Mouse (Mus musculus): Measurements from ENCODE around the gene Sec61a1. TPM values are rescaled to one million over a fixed set of nuclear protein-coding genes. Genes with fewer than 3 reads are reported as not detected.

Gene Sec61a1
- polyA plus RNA-seq, 1 experiment from 2014 or later = 157 TPM

- Histone ChIP-seq H3K27me3 (ENCODE audit: control insufficient read depth, insufficient read depth, low read length) (no peaks in the 10 kb centered on the region; the same call in 1 of the 2 replicates), H3K9ac (replicated peaks; ENCODE audit: low read length) (no peak overlapping the region), H3K9me3 (ENCODE audit: control insufficient read depth, low read length) (no peaks in the 10 kb centered on the region), H3K27ac (replicated peaks; ENCODE audit: low read depth, low read length) (no peak overlapping the region), H3K4me3 (replicated peaks; ENCODE audit: low read depth, low read length) (no peak overlapping the region), H3K36me3 (ENCODE audit: control insufficient read depth, insufficient read depth, low read length) (peaks cover 65% of the 10 kb centered on the region), H3K4me2 (ENCODE audit: low read length) (no peak overlapping the region), H3K4me1 (ENCODE audit: control insufficient read depth, insufficient read depth, low read length) (0 out of 2 replicates have a peak, but pooled peaks cover 5% of the 10 kb centered on the region)
- DNase-seq (no peak), ATAC-seq (ENCODE audit: low FRiP score, low TSS enrichment) (no peak)
- WGBS = 90% methylated on average over 4 of the region's 4 CpGs
Measured at GRCm38 (mm10) chr6:88503044-88503443, 15.7 kb downstream of the Sec61a1 start.

DNA sequence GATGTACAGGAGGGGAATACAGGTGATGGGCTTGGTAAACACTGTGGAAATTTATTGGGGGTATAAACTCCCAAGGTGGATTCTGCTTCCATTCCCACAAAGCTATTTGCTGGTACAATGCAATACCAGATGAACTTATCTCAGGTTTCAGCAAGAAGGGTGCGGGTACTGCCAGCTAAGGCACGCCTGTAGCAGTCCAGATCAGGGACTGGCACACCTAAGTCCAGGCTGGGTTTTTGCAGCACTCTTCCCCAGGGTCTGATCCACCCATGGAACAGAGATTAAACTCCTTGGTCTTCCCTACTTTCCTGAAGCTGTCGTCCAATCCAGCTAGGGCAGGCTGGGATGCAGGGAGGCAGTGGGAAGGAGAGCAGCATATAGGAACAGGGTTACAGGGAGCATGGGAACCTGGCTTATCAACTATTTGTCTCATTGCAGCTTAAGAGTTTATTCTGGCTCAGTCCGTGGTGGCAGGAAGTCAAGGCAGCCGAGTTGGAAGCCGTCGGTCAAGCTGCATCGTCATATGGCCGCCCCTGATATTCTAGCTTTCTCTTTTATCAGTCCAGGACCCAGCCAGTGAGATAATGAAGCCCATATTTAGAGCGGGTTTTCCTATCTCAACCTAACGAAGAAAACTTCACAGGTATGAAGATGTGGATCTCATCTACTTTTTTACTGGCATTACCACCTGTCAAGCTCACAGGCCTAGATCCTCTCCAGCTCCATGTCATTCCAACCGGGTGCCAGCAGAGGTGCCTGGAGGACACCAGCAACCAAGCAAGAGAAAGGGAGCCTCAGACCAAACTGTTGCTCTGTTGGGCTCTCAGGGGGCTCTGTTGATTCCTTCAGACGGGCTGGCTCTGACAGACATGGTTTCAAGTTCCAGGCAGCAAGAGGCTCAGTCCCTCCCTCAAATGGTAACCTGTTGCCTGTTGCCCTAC lies 16.4 kb downstream of the Sec61a1 start:
- Histone ChIP-seq H3K9ac (replicated peaks; ENCODE audit: low read length) (no peak overlapping the region), H3K36me3 (ENCODE audit: control insufficient read depth, insufficient read depth, low read length) (peaks cover 65% of the 10 kb centered on the region), H3K9me3 (ENCODE audit: control insufficient read depth, low read length) (no peaks in the 10 kb centered on the region), H3K4me2 (ENCODE audit: low read length) (no peak overlapping the region), H3K27me3 (ENCODE audit: control insufficient read depth, insufficient read depth, low read length) (no peaks in the 10 kb centered on the region; the same call in 1 of the 2 replicates), H3K4me1 (ENCODE audit: control insufficient read depth, insufficient read depth, low read length) (0 out of 2 replicates have a peak, but pooled peaks cover 5% of the 10 kb centered on the region), H3K4me3 (replicated peaks; ENCODE audit: low read depth, low read length) (no peak overlapping the region), H3K27ac (replicated peaks; ENCODE audit: low read depth, low read length) (no peak overlapping the region)
- ATAC-seq (ENCODE audit: low FRiP score, low TSS enrichment) (no peak), DNase-seq (no peak)
- 85% methylated on average over 13 of the region's 13 CpGs for WGBS

DNA sequence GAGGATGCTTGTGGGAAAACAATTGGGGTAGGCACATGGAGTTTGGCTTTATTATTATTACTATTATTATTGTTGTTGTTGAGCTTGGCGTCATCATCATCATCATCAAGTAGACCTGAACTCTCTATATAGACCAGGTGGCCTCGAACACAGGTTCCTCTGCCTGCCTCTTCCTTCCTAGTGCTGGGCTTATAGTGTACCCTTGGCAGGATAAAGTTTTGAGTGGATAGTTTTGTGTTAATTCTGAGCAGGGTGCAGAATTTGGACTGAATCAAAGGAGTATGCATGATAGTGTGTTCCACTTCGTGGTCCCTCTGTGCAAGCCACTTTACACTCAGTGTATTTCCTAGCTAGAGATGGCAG lies 18.3 kb downstream of the Sec61a1 start:
- Histone ChIP-seq H3K27me3 (ENCODE audit: control insufficient read depth, insufficient read depth, low read length) (no peaks in the 10 kb centered on the region; the same call in 1 of the 2 replicates), H3K4me3 (replicated peaks; ENCODE audit: low read depth, low read length) (peak overlapping the region; percentile 53), H3K4me1 (ENCODE audit: control insufficient read depth, insufficient read depth, low read length) (0 out of 2 replicates have a peak, but pooled peaks cover 5% of the 10 kb centered on the region), H3K9ac (replicated peaks; ENCODE audit: low read length) (peak overlapping the region; percentile 79), H3K27ac (replicated peaks; ENCODE audit: low read depth, low read length) (peak overlapping the region; percentile 66; the same call in 1 of the 2 replicates), H3K36me3 (ENCODE audit: control insufficient read depth, insufficient read depth, low read length) (peaks cover 52% of the 10 kb centered on the region), H3K4me2 (ENCODE audit: low read length) (peak overlapping the region; percentile 97), H3K9me3 (ENCODE audit: control insufficient read depth, low read length) (no peaks in the 10 kb centered on the region)
- 11% methylated on average over 3 of the region's 3 CpGs for WGBS
- ATAC-seq (ENCODE audit: low FRiP score, low TSS enrichment) = peak; percentile 22; the same call in 1 of the 2 replicates
- DNase-seq = no peak

- peak overlapping the region; percentile 53 for H3K4me3 ChIP-seq (replicated peaks; ENCODE audit: low read depth, low read length)
- H3K36me3 ChIP-seq (ENCODE audit: control insufficient read depth, insufficient read depth, low read length) = peaks cover 45% of the 10 kb centered on the region
- 3% methylated on average over 76 of the region's 76 CpGs for WGBS
- H3K27ac ChIP-seq (replicated peaks; ENCODE audit: low read depth, low read length) = peak overlapping the region; percentile 66
- no peaks in the 10 kb centered on the region; the same call in 1 of the 2 replicates for H3K27me3 ChIP-seq (ENCODE audit: control insufficient read depth, insufficient read depth, low read length)
- peak overlapping the region; percentile 79 for H3K9ac ChIP-seq (replicated peaks; ENCODE audit: low read length)
- peak overlapping the region; percentile 97 for H3K4me2 ChIP-seq (ENCODE audit: low read length)
- H3K9me3 ChIP-seq (ENCODE audit: control insufficient read depth, low read length) = no peaks in the 10 kb centered on the region
- 0 out of 2 replicates have a peak, but pooled peaks cover 5% of the 10 kb centered on the region for H3K4me1 ChIP-seq (ENCODE audit: control insufficient read depth, insufficient read depth, low read length)
- ATAC-seq (ENCODE audit: low FRiP score, low TSS enrichment) = peak; percentile 76
- DNase-seq = peak; percentile 92
Measured at GRCm38 (mm10) chr6:88499481-88500404, 19.0 kb downstream of the Sec61a1 start.

DNA sequence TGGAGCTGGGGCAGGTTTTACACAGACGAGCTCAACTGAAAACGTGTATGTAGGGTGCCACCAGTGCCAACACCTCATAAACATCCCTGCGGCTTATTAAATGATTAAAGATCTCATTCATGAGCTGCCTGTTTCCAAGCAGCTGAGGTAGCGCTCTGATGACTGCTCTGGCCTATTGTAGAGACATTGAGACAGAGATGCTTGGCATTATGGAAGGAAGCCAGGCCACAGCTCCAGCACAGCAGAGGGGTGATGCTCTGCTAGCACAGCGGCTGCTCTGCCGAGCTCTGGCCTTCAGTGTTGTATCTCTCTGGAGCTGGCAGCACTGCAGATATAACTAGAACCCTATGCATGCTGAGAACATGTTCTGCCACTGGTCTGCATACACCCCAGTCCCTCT lies 25.0 kb downstream of the Sec61a1 start:
- 91% methylated on average over 6 of the region's 6 CpGs for WGBS
- Histone ChIP-seq H3K9me3 (ENCODE audit: control insufficient read depth, low read length) (no peaks in the 10 kb centered on the region), H3K4me3 (replicated peaks; ENCODE audit: low read depth, low read length) (no peak overlapping the region), H3K9ac (replicated peaks; ENCODE audit: low read length) (no peak overlapping the region), H3K27ac (replicated peaks; ENCODE audit: low read depth, low read length) (no peak overlapping the region), H3K36me3 (ENCODE audit: control insufficient read depth, insufficient read depth, low read length) (peaks cover 53% of the 10 kb centered on the region), H3K27me3 (ENCODE audit: control insufficient read depth, insufficient read depth, low read length) (no peaks in the 10 kb centered on the region), H3K4me2 (ENCODE audit: low read length) (no peak overlapping the region), H3K4me1 (ENCODE audit: control insufficient read depth, insufficient read depth, low read length) (no peaks in the 10 kb centered on the region)
- no peak for ATAC-seq (ENCODE audit: low FRiP score, low TSS enrichment)
- DNase-seq = no peak

DNA sequence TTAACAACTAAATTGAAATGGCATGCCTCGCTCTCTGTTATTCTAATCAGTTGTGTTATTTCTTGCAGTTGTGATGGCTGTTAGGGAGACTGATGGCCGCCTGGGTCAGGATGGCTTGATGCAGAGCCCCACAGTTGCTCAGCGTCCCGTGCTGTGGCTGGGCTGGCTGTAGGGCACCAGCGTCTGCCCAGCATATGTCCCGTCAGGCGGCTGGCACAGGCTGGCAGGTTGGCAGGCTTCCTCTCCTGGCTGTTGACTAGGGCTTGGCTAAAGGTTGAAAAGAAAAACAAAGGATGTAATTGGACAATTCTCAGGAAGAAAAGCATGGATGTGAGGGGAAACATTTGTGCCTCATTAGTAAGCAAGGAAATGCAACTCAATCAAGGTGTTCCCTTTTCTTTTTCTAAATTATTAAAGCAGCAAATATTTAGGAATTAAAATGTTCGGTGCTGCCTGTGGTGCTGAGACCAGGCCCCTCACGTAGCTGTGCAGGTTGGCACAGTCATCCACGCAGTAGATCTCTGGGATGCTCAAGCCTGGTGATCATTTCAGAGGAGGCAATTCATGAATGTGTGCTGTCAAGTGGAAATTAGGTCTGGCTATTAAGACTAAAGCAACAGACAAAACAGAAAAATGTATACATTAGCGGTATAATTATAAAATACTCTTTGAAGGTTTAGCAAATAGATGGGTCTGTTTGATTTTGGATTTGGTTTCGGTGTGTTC lies 27.9 kb downstream of the Sec61a1 start:
- no peak overlapping the region for H3K4me2 ChIP-seq (ENCODE audit: low read length)
- H3K36me3 ChIP-seq (ENCODE audit: control insufficient read depth, insufficient read depth, low read length) = peaks cover 60% of the 10 kb centered on the region
- DNase-seq (no peak), ATAC-seq (ENCODE audit: low FRiP score, low TSS enrichment) (no peak)
- H3K27me3 ChIP-seq (ENCODE audit: control insufficient read depth, insufficient read depth, low read length) = no peaks in the 10 kb centered on the region
- no peaks in the 10 kb centered on the region for H3K9me3 ChIP-seq (ENCODE audit: control insufficient read depth, low read length)
- H3K27ac ChIP-seq (replicated peaks; ENCODE audit: low read depth, low read length) = no peak overlapping the region
- no peaks in the 10 kb centered on the region for H3K4me1 ChIP-seq (ENCODE audit: control insufficient read depth, insufficient read depth, low read length)
- 90% methylated on average over 12 of the region's 12 CpGs for WGBS
- H3K9ac ChIP-seq (replicated peaks; ENCODE audit: low read length) = no peak overlapping the region
- no peak overlapping the region for H3K4me3 ChIP-seq (replicated peaks; ENCODE audit: low read depth, low read length)

- WGBS = 90% methylated on average over 6 of the region's 6 CpGs
- ATAC-seq (ENCODE audit: low FRiP score, low TSS enrichment) (no peak), DNase-seq (no peak)
- H3K4me2 ChIP-seq (ENCODE audit: low read length) = no peak overlapping the region
- no peaks in the 10 kb centered on the region for H3K4me1 ChIP-seq (ENCODE audit: control insufficient read depth, insufficient read depth, low read length)
- H3K27me3 ChIP-seq (ENCODE audit: control insufficient read depth, insufficient read depth, low read length) = no peaks in the 10 kb centered on the region
- no peaks in the 10 kb centered on the region for H3K9me3 ChIP-seq (ENCODE audit: control insufficient read depth, low read length)
- peaks cover 69% of the 10 kb centered on the region for H3K36me3 ChIP-seq (ENCODE audit: control insufficient read depth, insufficient read depth, low read length)
- H3K27ac ChIP-seq (replicated peaks; ENCODE audit: low read depth, low read length) = no peak overlapping the region
- H3K4me3 ChIP-seq (replicated peaks; ENCODE audit: low read depth, low read length) = no peak overlapping the region
- H3K9ac ChIP-seq (replicated peaks; ENCODE audit: low read length) = no peak overlapping the region
Measured at GRCm38 (mm10) chr6:88489834-88490233, 28.9 kb downstream of the Sec61a1 start.

GRCm38 (mm10) chr6:88489026-88489425 lies 29.7 kb downstream of the Sec61a1 start:
- Histone ChIP-seq H3K4me2 (ENCODE audit: low read length) (no peak overlapping the region), H3K27me3 (ENCODE audit: control insufficient read depth, insufficient read depth, low read length) (no peaks in the 10 kb centered on the region), H3K36me3 (ENCODE audit: control insufficient read depth, insufficient read depth, low read length) (peaks cover 76% of the 10 kb centered on the region), H3K4me3 (replicated peaks; ENCODE audit: low read depth, low read length) (no peak overlapping the region), H3K4me1 (ENCODE audit: control insufficient read depth, insufficient read depth, low read length) (no peaks in the 10 kb centered on the region), H3K9ac (replicated peaks; ENCODE audit: low read length) (no peak overlapping the region), H3K27ac (replicated peaks; ENCODE audit: low read depth, low read length) (no peak overlapping the region), H3K9me3 (ENCODE audit: control insufficient read depth, low read length) (no peaks in the 10 kb centered on the region)
- WGBS = 96% methylated on average over 7 of the region's 7 CpGs
- no peak for DNase-seq
- no peak for ATAC-seq (ENCODE audit: low FRiP score, low TSS enrichment)
